Mouse (Mus musculus): ENCODE measurements at regions not wholly inside any gene's neighbourhood (a gene's known extent, or its start where the extent isn't known, plus 50 kb on each side); places are given as distances from the start of the nearest gene placed in this dataset.

- ATAC-seq (replicated peaks; ENCODE audit: poor library complexity) = no peak
Observed at GRCm38 (mm10) chr11:84585626-84586025, 60.3 kb upstream of the Lhx1 start.

DNA sequence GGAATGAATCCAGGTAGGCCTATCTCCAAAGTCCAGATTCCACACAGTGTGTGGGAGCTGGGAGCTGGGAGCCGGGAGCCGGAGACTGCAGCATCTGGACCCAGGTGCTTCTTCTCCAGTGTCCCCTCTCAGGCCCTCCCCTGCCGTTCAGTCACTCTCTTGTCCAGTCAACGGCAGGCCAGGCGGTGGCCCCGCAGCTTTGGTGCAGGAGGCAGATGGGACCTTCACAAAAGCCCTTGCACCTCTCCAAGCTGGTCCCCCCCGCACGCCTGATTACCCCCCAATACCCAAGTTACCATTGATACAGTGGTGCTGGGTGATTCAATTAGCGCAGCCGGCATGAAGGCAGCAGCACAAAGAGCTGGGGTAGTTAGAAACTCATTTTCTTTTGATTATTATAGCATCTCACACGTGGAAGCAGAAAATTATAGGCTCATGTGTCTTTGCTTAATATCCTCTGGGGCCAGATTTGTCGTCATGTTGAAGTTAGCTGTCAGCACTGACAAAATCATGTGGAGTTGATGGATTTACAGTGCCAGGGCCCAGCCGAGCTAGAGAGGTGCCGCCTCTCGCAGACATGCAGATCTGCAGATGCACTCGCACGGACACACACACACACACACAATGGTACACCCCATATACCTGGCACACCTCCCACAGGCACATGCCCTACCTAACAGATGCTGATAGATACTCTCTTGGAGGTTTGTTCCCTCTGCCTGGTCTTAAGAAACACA is 53.6 kb upstream of the Lhx1 start:
- no peak for ATAC-seq (replicated peaks; ENCODE audit: poor library complexity)
